Mouse (Mus musculus): ENCODE data around the gene Mycbp2. TPM values are rescaled to one million over a fixed set of nuclear protein-coding genes. Genes with fewer than 3 reads are reported as not detected.

Mycbp2 gene
- polyA plus RNA-seq, 1 experiment from 2014 or later = 24.8 TPM

DNA sequence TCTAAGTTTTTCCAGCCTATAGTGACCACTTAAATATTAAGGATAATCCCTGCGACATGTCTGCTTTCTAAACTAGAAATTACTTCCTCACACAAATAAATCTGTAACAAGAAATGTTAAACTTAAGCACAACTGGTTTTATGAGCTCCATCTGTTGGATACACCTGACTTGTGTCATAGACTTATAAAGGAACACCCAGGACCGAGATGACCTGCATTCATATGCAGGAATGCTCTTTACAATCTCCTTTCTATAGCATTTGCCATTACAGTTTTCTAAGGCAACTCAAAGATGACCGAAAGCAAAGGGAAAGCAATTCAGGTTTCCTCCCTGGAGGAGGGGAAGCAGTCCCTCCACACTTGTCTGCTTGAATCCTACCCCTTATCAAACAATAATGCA lies 253.4 kb downstream of the Mycbp2 start:
- Histone ChIP-seq H3K4me1 (ENCODE audit: control insufficient read depth, insufficient read depth, low read length) (peaks cover 8% of the 10 kb centered on the region; the same call in 1 of the 2 replicates), H3K9ac (ENCODE audit: low read length) (no peak overlapping the region), H3K4me3 (ENCODE audit: low read depth, low read length) (no peak overlapping the region), H3K4me2 (no peak overlapping the region), H3K27me3 (ENCODE audit: control insufficient read depth, insufficient read depth, low read length) (no peaks in the 10 kb centered on the region), H3K9me3 (ENCODE audit: control insufficient read depth, low read length) (no peaks in the 10 kb centered on the region), H3K27ac (ENCODE audit: low read depth, low read length) (no peak overlapping the region), H3K36me3 (ENCODE audit: control insufficient read depth, insufficient read depth, low read length) (peaks cover 3% of the 10 kb centered on the region; the same call in 1 of the 2 replicates)
- ATAC-seq (ENCODE audit: low FRiP score) (no peak), DNase-seq (ENCODE audit: low spot score, missing footprints) (peak; percentile 67)
- 89% methylated on average over 3 of the region's 3 CpGs for WGBS

DNA sequence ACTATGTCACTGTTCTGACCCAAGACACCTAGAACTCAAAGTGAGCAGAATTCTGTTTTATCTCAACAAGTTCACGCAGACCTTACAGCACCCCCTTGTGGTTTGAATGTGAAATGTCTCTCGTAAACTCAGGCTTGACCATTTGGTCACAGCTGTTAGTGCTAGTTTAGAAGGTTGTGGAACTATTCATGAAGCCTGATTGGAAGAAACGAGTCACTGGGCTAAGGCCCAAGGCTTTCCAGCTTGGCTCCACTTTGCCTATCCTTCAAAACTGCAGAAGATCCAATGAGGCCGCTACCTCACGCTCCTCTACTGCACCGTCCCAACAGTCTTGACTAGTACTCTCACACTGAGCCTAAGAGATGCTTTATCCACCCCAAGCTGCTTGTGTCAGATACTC lies 258.0 kb downstream of the Mycbp2 start:
- no peaks in the 10 kb centered on the region for H3K4me1 ChIP-seq (ENCODE audit: control insufficient read depth, insufficient read depth, low read length)
- no peaks in the 10 kb centered on the region for H3K27me3 ChIP-seq (ENCODE audit: control insufficient read depth, insufficient read depth, low read length)
- H3K4me2 ChIP-seq = no peak overlapping the region
- peaks cover 3% of the 10 kb centered on the region; the same call in 1 of the 2 replicates for H3K36me3 ChIP-seq (ENCODE audit: control insufficient read depth, insufficient read depth, low read length)
- DNase-seq (ENCODE audit: low spot score, missing footprints) (peak; percentile 96), ATAC-seq (ENCODE audit: low FRiP score) (peak; percentile 30; the same call in 1 of the 2 replicates)
- H3K27ac ChIP-seq (ENCODE audit: low read depth, low read length) = no peak overlapping the region
- WGBS = 74% methylated on average over 6 of the region's 6 CpGs
- H3K4me3 ChIP-seq (ENCODE audit: low read depth, low read length) = no peak overlapping the region
- H3K9ac ChIP-seq (ENCODE audit: low read length) = no peak overlapping the region
- no peaks in the 10 kb centered on the region for H3K9me3 ChIP-seq (ENCODE audit: control insufficient read depth, low read length)

DNA sequence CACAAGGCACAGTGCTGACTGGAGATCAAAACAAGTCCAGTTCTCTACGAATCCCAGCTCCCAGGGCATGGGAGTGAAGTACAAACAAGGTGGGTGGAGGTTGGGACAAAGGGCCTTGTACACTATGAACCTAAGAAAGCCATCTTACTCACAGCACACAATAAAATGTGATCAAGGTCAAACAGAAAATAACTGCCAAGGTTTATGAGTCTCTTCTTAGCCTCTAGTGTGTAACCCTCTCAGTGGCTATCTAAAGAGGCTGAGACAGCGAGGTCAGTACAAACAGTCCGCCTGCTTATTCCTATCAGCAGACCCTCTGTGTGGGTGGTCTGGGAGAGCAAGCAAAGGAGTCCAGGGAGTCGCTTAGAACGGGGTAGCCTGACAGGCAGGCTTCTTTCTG lies 258.8 kb downstream of the Mycbp2 start:
- H3K36me3 ChIP-seq (ENCODE audit: control insufficient read depth, insufficient read depth, low read length) = peaks cover 3% of the 10 kb centered on the region; the same call in 1 of the 2 replicates
- no peak overlapping the region for H3K4me2 ChIP-seq
- DNase-seq (ENCODE audit: low spot score, missing footprints) (no peak), ATAC-seq (ENCODE audit: low FRiP score) (no peak)
- no peaks in the 10 kb centered on the region for H3K27me3 ChIP-seq (ENCODE audit: control insufficient read depth, insufficient read depth, low read length)
- H3K27ac ChIP-seq (ENCODE audit: low read depth, low read length) = no peak overlapping the region
- H3K4me1 ChIP-seq (ENCODE audit: control insufficient read depth, insufficient read depth, low read length) = no peaks in the 10 kb centered on the region
- no peak overlapping the region for H3K9ac ChIP-seq (ENCODE audit: low read length)
- no peaks in the 10 kb centered on the region for H3K9me3 ChIP-seq (ENCODE audit: control insufficient read depth, low read length)
- no peak overlapping the region for H3K4me3 ChIP-seq (ENCODE audit: low read depth, low read length)
- WGBS = 86% methylated on average over 5 of the region's 5 CpGs

DNA sequence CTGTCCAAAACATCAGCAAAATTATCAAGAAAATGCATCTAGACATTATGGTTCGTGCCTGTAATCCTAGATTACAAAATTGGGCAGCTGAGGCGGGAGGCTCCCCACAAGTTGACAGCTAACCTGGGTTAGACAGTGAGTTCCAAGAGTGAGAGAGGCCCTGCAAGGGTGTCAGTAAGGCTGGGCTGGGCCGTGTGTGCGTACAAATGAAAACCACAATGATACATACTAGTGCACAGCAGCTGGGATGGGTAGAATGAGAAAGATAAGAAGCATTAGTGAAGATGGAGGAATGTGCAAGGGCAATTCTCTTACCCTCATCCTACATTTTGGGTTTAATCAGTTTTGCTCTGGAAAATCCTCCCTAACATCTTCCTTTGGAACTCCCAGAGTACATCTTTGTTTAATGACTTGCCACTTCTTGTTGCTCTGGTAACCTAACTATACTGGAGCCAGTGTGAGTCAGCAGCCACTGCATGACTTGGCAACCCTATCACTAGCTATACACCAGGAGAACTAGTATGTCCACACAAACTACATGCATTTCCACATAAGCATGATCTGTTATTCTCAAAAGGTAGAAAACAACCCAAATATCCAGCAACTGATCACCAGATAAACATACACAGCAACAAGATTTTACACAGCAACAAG lies 259.8 kb downstream of the Mycbp2 start:
- 95% methylated on average over 4 of the region's 4 CpGs for WGBS
- H3K36me3 ChIP-seq (ENCODE audit: control insufficient read depth, insufficient read depth, low read length) = peaks cover 3% of the 10 kb centered on the region; the same call in 1 of the 2 replicates

DNA sequence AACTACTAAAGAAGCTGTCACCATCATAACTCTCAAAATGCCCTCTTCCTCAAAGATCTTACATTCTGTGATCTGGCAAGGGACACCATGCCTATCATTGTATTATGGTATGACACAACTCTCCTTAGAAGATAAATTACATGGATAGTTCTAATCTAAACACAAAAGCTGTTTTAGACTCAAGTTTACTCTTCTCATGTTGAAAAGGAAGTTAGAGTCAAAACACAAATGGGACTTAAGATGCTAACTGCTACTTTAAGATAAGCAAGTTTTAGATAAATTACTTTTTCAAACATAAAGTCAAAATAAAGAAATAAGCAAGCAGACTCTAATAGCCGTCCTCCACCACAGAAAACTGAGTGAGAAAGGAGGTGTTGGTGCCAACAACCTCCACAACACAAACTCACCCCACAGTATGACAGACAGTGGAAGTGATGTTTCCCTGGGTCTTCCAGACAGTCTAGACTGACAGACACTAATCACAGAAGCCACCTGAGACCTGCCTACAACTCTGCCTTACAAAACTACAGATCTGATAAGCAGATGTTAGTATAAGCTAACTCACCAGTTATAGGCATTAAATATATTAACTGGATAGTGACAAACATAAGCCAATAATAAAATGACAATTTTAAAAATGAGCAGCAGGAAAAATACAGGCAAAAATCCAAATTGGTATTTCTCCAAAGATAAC lies 260.6 kb downstream of the Mycbp2 start:
- no peak overlapping the region for H3K27ac ChIP-seq (ENCODE audit: low read depth, low read length)
- no peak overlapping the region for H3K4me3 ChIP-seq (ENCODE audit: low read depth, low read length)
- ATAC-seq (ENCODE audit: low FRiP score) (no peak), DNase-seq (ENCODE audit: low spot score, missing footprints) (no peak)
- 84% methylated on average over 1 of the region's 1 CpGs for WGBS
- peaks cover 3% of the 10 kb centered on the region; the same call in 1 of the 2 replicates for H3K36me3 ChIP-seq (ENCODE audit: control insufficient read depth, insufficient read depth, low read length)
- no peak overlapping the region for H3K9ac ChIP-seq (ENCODE audit: low read length)
- H3K27me3 ChIP-seq (ENCODE audit: control insufficient read depth, insufficient read depth, low read length) = no peaks in the 10 kb centered on the region
- H3K4me2 ChIP-seq = no peak overlapping the region
- no peaks in the 10 kb centered on the region for H3K4me1 ChIP-seq (ENCODE audit: control insufficient read depth, insufficient read depth, low read length)
- H3K9me3 ChIP-seq (ENCODE audit: control insufficient read depth, low read length) = no peaks in the 10 kb centered on the region

More for the DNA sequence above, 259.8 kb downstream of the Mycbp2 start:
- Histone ChIP-seq H3K4me1 (ENCODE audit: control insufficient read depth, insufficient read depth, low read length) (no peaks in the 10 kb centered on the region), H3K4me2 (no peak overlapping the region), H3K9ac (ENCODE audit: low read length) (no peak overlapping the region), H3K4me3 (ENCODE audit: low read depth, low read length) (no peak overlapping the region), H3K27ac (ENCODE audit: low read depth, low read length) (no peak overlapping the region), H3K9me3 (ENCODE audit: control insufficient read depth, low read length) (no peaks in the 10 kb centered on the region), H3K27me3 (ENCODE audit: control insufficient read depth, insufficient read depth, low read length) (no peaks in the 10 kb centered on the region)
- no peak for DNase-seq (ENCODE audit: low spot score, missing footprints)
- no peak for ATAC-seq (ENCODE audit: low FRiP score)

DNA sequence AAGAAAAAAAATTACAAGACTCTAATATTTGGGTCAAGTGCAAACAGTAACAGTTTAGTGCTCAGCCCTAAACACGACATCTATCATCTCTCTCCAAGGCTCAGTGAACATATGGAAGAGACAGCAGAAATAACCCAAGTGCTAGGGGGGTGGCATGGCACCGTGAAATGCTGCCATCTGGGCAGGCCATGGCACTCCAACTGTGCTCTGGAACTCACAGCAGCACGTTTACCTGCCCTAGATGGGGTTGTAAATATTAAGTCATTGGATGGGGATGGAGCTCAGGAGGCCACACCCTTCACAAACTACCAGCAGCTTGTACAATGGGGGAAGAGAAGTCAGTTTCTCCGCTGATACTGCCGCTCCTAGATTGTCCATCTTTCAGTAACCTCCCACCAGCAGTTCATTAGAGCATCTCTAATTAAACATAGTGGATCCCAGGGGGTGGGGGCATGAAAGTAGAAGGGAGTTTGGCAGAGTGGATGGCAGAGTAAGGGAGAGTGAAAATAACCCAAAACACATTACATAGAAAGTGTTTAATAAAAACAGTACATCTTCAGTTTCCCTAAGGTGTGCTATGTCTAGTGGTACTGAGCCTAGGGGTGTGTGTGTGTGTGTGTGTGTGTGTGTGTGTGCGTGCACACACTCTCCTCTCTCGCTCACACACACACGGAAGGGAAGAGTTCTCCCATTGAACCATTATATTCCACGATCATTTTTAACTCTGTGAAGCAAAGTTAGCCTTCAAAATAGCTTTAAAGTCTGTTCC lies 267.2 kb downstream of the Mycbp2 start:
- Histone ChIP-seq H3K27ac (ENCODE audit: low read depth, low read length) (no peak overlapping the region), H3K9me3 (ENCODE audit: control insufficient read depth, low read length) (no peaks in the 10 kb centered on the region), H3K4me3 (ENCODE audit: low read depth, low read length) (no peak overlapping the region), H3K9ac (ENCODE audit: low read length) (no peak overlapping the region), H3K4me2 (no peak overlapping the region), H3K27me3 (ENCODE audit: control insufficient read depth, insufficient read depth, low read length) (no peaks in the 10 kb centered on the region), H3K36me3 (ENCODE audit: control insufficient read depth, insufficient read depth, low read length) (peaks cover 3% of the 10 kb centered on the region; the same call in 1 of the 2 replicates), H3K4me1 (ENCODE audit: control insufficient read depth, insufficient read depth, low read length) (no peaks in the 10 kb centered on the region)
- WGBS = 88% methylated on average over 9 of the region's 9 CpGs
- 0 out of 2 replicates have a peak, but pooled peaks have one; percentile 57 for ATAC-seq (ENCODE audit: low FRiP score)
- DNase-seq (ENCODE audit: low spot score, missing footprints) = peak; percentile 26

DNA sequence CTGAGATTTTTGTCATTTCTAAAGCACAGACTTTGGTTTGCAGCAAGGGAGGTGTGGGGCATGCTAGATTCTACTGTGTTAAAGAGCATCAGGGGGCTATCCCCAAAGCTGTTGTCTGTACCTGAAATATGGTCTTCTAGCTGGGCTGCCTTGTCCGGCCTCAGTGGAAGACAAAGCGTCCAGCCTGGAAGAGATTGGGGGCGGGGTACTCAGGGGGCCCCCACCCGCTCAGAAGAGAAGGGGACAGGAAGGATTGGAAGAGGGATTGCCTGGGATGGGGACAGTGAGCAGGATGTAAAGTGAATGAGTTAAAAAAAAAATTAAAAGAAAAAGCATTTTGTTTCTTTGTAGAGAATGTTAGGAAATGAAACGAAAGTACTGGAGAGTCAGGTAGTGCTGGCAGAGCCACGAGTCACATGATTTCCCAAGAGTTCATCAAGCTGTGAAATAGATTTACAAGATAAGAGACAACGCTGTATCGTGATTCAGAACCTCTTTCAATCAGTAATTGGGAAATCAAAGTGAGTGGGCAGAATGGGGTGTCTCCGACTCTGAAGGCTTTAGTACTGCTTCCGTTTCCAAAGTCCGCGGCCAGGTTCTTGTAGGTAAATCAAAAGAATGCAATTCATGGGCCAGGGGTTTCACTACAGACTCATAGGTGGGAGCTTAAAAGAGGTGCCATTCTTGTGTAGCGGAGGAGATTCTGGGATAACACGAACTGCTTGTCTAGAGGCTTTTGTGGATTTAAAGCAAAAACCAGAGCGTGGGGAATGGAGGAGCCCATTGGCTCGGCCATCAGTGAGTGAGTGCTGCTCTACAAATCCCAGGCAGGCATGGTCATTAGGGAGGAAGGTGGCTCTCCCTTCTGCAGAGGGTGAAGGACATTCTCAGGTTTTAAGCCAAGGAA lies 268.4 kb downstream of the Mycbp2 start:
- Histone ChIP-seq H3K27ac (ENCODE audit: low read depth, low read length) (no peak overlapping the region), H3K9ac (ENCODE audit: low read length) (no peak overlapping the region), H3K4me1 (ENCODE audit: control insufficient read depth, insufficient read depth, low read length) (no peaks in the 10 kb centered on the region), H3K9me3 (ENCODE audit: control insufficient read depth, low read length) (no peaks in the 10 kb centered on the region), H3K4me3 (ENCODE audit: low read depth, low read length) (no peak overlapping the region), H3K27me3 (ENCODE audit: control insufficient read depth, insufficient read depth, low read length) (no peaks in the 10 kb centered on the region), H3K4me2 (no peak overlapping the region), H3K36me3 (ENCODE audit: control insufficient read depth, insufficient read depth, low read length) (peaks cover 3% of the 10 kb centered on the region; the same call in 1 of the 2 replicates)
- 89% methylated on average over 16 of the region's 16 CpGs for WGBS
- ATAC-seq (ENCODE audit: low FRiP score) (no peak), DNase-seq (ENCODE audit: low spot score, missing footprints) (peak; percentile 76)

DNA sequence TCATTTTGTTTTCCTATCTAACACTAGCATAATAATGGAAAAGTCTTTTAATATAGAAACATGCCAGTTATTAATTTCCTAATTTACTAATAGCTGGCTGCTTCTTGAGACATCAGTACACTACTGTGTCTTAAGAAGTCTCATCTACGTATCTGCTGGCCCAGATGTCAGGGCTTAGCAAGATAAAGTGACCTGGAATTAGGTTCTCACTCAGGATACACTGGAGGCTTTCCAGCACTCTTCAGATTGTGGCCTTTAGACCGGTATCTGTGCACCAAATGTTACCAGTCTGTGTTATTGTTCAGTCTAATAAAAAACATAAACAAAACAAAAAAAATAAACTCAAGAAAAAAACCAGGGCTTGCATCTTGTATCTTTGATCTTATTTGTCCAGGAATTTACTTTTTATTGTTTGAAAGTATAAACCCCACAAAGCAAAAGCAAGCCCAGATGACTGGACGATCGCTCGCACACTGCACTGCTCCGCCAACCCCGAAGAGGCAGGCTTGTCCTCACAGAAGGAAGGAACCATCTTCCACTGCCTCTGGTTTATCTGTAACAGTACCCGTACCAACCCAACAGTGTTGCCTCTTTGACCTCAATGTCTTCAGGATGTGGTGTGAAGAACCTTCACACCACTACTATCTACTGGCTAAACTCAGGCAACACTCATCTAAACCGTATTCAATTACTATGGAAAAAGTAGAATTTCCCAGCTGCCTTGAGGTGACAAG lies 269.2 kb downstream of the Mycbp2 start:
- H3K27me3 ChIP-seq (ENCODE audit: control insufficient read depth, insufficient read depth, low read length) = no peaks in the 10 kb centered on the region
- no peak overlapping the region for H3K27ac ChIP-seq (ENCODE audit: low read depth, low read length)
- H3K4me1 ChIP-seq (ENCODE audit: control insufficient read depth, insufficient read depth, low read length) = no peaks in the 10 kb centered on the region
- 89% methylated on average over 9 of the region's 9 CpGs for WGBS
- no peak overlapping the region for H3K4me2 ChIP-seq
- H3K4me3 ChIP-seq (ENCODE audit: low read depth, low read length) = no peak overlapping the region
- H3K9me3 ChIP-seq (ENCODE audit: control insufficient read depth, low read length) = no peaks in the 10 kb centered on the region
- DNase-seq (ENCODE audit: low spot score, missing footprints) (peak; percentile 69), ATAC-seq (ENCODE audit: low FRiP score) (no peak)
- H3K9ac ChIP-seq (ENCODE audit: low read length) = no peak overlapping the region
- H3K36me3 ChIP-seq (ENCODE audit: control insufficient read depth, insufficient read depth, low read length) = peaks cover 5% of the 10 kb centered on the region; the same call in 1 of the 2 replicates

All from midbrain, embryonic 11.5 days (tissue).